Mouse (Mus musculus): ENCODE data around the gene Creb3. TPM values are rescaled to one million over a fixed set of nuclear protein-coding genes. Genes with fewer than 3 reads are reported as not detected.

Gene Creb3
- 14.6 TPM for polyA plus RNA-seq (2014; fragmentation: Illumina TruSeq; extraction: RNeasy Lipid Tissue Mini Kit (QIAGEN cat#74804); ENCODE audit: low read depth, low replicate concordance)

DNA sequence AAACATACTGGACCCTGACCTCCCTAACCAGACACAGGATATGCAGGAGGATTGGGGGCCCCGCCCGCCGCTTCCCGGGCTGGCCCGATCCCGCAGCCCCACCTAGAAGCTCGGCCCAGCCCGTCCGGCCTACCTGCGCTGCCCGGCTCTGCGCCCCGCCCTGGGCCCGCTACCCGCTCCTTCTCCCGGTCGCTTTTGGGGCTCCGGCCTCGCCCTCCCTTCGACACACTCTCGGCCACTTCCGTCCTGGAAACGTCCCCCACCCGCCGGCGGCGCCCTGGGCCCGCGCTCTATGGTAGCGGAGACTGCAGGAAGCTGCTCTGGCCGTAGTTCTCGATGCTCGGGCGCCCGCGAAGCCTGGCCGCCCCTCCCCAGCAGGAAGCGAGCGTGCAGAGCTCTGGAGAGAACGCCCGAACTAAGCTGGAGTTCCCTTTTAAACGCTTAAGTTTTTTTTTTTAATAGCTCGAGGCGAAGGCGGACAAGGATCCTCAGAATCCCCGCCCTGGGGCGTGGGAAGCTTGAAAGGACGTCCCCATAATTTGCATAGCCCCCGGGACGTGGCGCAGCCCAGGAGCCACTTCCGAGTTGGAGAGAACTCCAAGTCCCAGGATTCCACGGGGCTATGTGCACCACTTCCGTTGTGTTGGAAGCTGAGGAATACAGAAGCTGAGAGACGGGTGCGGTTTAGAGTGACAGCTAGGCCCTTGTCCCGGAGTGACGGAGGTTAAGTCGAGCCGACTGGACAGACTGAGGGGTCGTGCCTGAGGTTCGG is at the start of gene Creb3, which contains the start of gene Tln1:
TSS of gene Creb3 (plus strand) at position 336 of the 772 bp plus-strand sequence.
TSS of gene Tln1 (minus strand) at position 695 of the 772 bp plus-strand sequence.

DNA sequence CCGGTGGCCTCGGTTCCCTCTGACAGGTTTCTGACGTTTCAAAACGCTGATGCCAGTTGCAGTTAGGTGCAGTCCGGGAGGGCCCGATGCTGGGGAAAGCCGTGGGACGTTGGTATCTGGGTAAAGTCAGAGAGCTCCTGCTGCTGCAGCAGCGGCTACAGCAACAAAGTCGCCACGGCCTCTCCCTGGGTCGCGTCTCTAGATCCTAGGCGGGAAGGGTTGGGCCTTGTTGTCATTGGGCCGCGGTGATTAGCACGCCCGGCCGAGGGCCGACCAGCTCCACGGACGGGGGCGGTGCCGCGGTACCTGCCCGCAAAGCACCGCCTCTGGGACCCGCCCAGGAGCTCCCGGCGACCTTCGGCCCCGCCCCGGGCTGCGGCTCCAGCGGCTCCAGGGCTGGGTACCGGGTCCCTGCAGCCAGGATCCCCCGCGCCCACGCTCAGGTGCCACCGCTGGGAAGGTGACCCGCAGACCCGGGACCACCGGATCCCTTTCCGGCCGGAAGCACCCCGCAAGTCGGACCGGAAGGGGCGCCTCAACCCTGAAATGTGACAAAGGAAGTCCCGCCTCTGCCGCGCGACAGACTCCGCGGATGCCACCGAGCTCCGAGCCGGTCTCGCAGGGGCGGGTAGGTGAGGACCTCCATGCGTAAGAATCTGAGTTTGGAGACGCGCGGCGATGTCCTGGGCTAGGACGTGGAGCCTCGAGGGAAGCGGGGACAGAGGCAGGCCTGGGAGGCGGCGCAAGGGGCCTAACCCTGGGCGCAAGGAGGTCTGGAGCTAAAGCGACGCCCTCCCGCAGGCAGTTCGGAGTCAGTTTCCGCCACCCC is 16.5 kb downstream of the Creb3 start, which contains the start of the genes Rgp1 and Gba2:
TSS of gene Rgp1 (plus strand) at position 340 of the 829 bp plus-strand sequence.
TSS of gene Gba2 (minus strand) at position 498 of the 829 bp plus-strand sequence.

DNA sequence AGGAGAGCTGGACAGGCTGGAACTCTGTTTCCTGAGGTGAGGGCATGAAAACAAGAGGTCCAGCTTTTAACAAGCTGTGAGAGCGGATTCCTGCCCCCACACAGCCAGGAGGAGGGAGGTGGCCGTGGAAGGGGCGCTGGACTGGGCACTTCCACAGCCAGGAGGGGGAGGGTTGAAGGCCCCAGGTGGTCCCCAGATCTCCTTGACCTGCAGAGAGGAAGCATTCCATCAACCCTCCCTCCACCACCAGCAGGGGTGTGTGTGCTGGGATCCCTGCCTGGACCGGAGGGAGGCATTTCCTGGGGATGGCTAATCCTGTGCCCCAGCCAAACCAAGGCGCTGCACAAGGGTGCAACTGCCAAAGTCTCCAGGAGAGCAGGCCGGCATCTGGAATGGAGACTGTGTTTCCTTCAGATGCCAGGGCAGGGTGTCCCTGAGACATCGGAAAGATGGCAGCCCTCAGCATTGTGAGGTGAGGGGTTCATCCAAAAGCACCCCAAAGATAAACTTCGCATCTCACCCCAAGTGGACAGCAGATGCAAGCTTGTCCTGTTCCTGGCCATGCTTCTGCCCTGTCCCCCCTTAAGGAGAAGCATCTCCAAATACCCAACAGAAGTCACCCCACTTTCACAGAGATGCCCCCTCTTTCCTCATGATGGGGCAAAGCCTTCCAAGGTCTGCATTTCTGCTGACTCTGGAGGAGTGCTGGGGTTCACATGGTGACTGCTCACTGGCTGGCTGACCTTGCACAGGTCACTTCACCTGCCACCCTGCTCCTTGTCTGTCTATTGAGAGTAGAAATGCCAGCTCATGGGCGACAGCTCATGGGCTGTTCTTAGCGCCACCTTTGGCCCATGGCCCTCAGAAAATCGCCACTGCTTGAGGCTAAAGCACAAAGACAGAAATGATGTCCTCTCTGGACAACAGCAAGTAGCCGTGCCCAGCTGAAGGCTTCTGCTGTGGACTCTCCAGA is 22.6 kb downstream of the Creb3 start, which contains the start of gene Msmp:
TSS of gene Msmp (minus strand) at position 51 of the 973 bp plus-strand sequence.

Other genes starting within 250 kb of the Creb3 start
- 0.21 TPM for gene Rusc2, start 180.4 kb upstream of the Creb3 start, polyA plus RNA-seq (2014; fragmentation: Illumina TruSeq; extraction: RNeasy Lipid Tissue Mini Kit (QIAGEN cat#74804); ENCODE audit: low read depth, low replicate concordance)
- gene Fam166b, start 133.2 kb upstream of the Creb3 start, polyA plus RNA-seq (2014; fragmentation: Illumina TruSeq; extraction: RNeasy Lipid Tissue Mini Kit (QIAGEN cat#74804); ENCODE audit: low read depth, low replicate concordance): not detected
- gene Tesk1, start 120.4 kb upstream of the Creb3 start, polyA plus RNA-seq (2014; fragmentation: Illumina TruSeq; extraction: RNeasy Lipid Tissue Mini Kit (QIAGEN cat#74804); ENCODE audit: low read depth, low replicate concordance): 0.37 TPM
- gene Cd72, start 107.7 kb upstream of the Creb3 start, polyA plus RNA-seq (2014; fragmentation: Illumina TruSeq; extraction: RNeasy Lipid Tissue Mini Kit (QIAGEN cat#74804); ENCODE audit: low read depth, low replicate concordance): 3.3 TPM
- not detected for gene Sit1, start 78.6 kb upstream of the Creb3 start, polyA plus RNA-seq (2014; fragmentation: Illumina TruSeq; extraction: RNeasy Lipid Tissue Mini Kit (QIAGEN cat#74804); ENCODE audit: low read depth, low replicate concordance)
- gene Ccdc107, start 69.4 kb upstream of the Creb3 start, polyA plus RNA-seq (2014; fragmentation: Illumina TruSeq; extraction: RNeasy Lipid Tissue Mini Kit (QIAGEN cat#74804); ENCODE audit: low read depth, low replicate concordance): 19.9 TPM
- not detected for gene Arhgef39, start 62.6 kb upstream of the Creb3 start, polyA plus RNA-seq (2014; fragmentation: Illumina TruSeq; extraction: RNeasy Lipid Tissue Mini Kit (QIAGEN cat#74804); ENCODE audit: low read depth, low replicate concordance)
- gene Car9, start 55.4 kb upstream of the Creb3 start, polyA plus RNA-seq (2014; fragmentation: Illumina TruSeq; extraction: RNeasy Lipid Tissue Mini Kit (QIAGEN cat#74804); ENCODE audit: low read depth, low replicate concordance): not detected
- 3.7 TPM for gene Tpm2, start 38.6 kb upstream of the Creb3 start, polyA plus RNA-seq (2014; fragmentation: Illumina TruSeq; extraction: RNeasy Lipid Tissue Mini Kit (QIAGEN cat#74804); ENCODE audit: low read depth, low replicate concordance)
- gene Tln1, start 359 bp downstream of the Creb3 start, polyA plus RNA-seq (2014; fragmentation: Illumina TruSeq; extraction: RNeasy Lipid Tissue Mini Kit (QIAGEN cat#74804); ENCODE audit: low read depth, low replicate concordance): 14.8 TPM
- gene Rgp1, start 16.4 kb downstream of the Creb3 start, polyA plus RNA-seq (2014; fragmentation: Illumina TruSeq; extraction: RNeasy Lipid Tissue Mini Kit (QIAGEN cat#74804); ENCODE audit: low read depth, low replicate concordance): 5.0 TPM
- gene Gba2, start 16.5 kb downstream of the Creb3 start, polyA plus RNA-seq (2014; fragmentation: Illumina TruSeq; extraction: RNeasy Lipid Tissue Mini Kit (QIAGEN cat#74804); ENCODE audit: low read depth, low replicate concordance): 2.2 TPM
- not detected for gene Msmp, start 22.2 kb downstream of the Creb3 start, polyA plus RNA-seq (2014; fragmentation: Illumina TruSeq; extraction: RNeasy Lipid Tissue Mini Kit (QIAGEN cat#74804); ENCODE audit: low read depth, low replicate concordance)
- gene Npr2, start 69.6 kb downstream of the Creb3 start, polyA plus RNA-seq (2014; fragmentation: Illumina TruSeq; extraction: RNeasy Lipid Tissue Mini Kit (QIAGEN cat#74804); ENCODE audit: low read depth, low replicate concordance): 17.8 TPM
- not detected for gene Spag8, start 91.3 kb downstream of the Creb3 start, polyA plus RNA-seq (2014; fragmentation: Illumina TruSeq; extraction: RNeasy Lipid Tissue Mini Kit (QIAGEN cat#74804); ENCODE audit: low read depth, low replicate concordance)
- gene Hint2, start 94.1 kb downstream of the Creb3 start, polyA plus RNA-seq (2014; fragmentation: Illumina TruSeq; extraction: RNeasy Lipid Tissue Mini Kit (QIAGEN cat#74804); ENCODE audit: low read depth, low replicate concordance): 23.0 TPM
- 0.72 TPM for gene Tmem8b, start 106.6 kb downstream of the Creb3 start, polyA plus RNA-seq (2014; fragmentation: Illumina TruSeq; extraction: RNeasy Lipid Tissue Mini Kit (QIAGEN cat#74804); ENCODE audit: low read depth, low replicate concordance)
- not detected for gene Fam221b, start 106.8 kb downstream of the Creb3 start, polyA plus RNA-seq (2014; fragmentation: Illumina TruSeq; extraction: RNeasy Lipid Tissue Mini Kit (QIAGEN cat#74804); ENCODE audit: low read depth, low replicate concordance)
- not detected for gene Olfr70, start 138.5 kb downstream of the Creb3 start, polyA plus RNA-seq (2014; fragmentation: Illumina TruSeq; extraction: RNeasy Lipid Tissue Mini Kit (QIAGEN cat#74804); ENCODE audit: low read depth, low replicate concordance)
- not detected for gene Olfr71, start 147.9 kb downstream of the Creb3 start, polyA plus RNA-seq (2014; fragmentation: Illumina TruSeq; extraction: RNeasy Lipid Tissue Mini Kit (QIAGEN cat#74804); ENCODE audit: low read depth, low replicate concordance)
- gene Hrct1, start 164.9 kb downstream of the Creb3 start, polyA plus RNA-seq (2014; fragmentation: Illumina TruSeq; extraction: RNeasy Lipid Tissue Mini Kit (QIAGEN cat#74804); ENCODE audit: low read depth, low replicate concordance): not detected
- not detected for gene Spaar, start 167.7 kb downstream of the Creb3 start, polyA plus RNA-seq (2014; fragmentation: Illumina TruSeq; extraction: RNeasy Lipid Tissue Mini Kit (QIAGEN cat#74804); ENCODE audit: low read depth, low replicate concordance)
- gene Olfr159, start 208.7 kb downstream of the Creb3 start, polyA plus RNA-seq (2014; fragmentation: Illumina TruSeq; extraction: RNeasy Lipid Tissue Mini Kit (QIAGEN cat#74804); ENCODE audit: low read depth, low replicate concordance): not detected

Data from liver, adult 10 weeks (tissue).